Mouse (Mus musculus): Measurements from ENCODE around the gene Mlc1.

DNA sequence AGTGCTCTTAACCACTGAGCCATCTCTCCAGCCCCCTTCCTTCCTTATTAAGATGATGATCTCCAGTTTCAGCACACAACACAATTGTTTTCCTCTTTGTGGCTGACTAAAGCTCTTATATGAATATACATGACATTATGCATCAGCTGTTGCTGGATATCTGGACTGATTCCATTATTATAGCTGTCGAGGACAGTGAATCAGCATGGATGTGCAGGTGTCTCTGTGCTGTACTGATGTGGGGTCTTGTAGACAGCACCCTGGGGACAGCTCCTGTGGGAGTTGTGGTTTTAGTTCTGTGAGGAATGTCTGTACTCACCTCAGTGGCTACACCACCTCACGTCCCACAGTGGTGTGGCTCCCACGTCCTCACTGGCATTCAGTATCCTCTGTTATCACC lies 22.4 kb upstream of the Mlc1 start:
- TF ChIP-seq POLR2A (IDR thresholded peaks at IDR 0.05; ENCODE audit: low read depth, low read length) (no peak), CTCF (conservative IDR thresholded peaks at IDR 0.05; ENCODE audit: insufficient read depth, insufficient read length, low read depth, low read length) (no peak)
